Mouse (Mus musculus) heart, adult 2 months (tissue): ENCODE measurements around the gene Ciz1. TPM values are rescaled to one million over a fixed set of nuclear protein-coding genes. Genes with fewer than 3 reads are reported as not detected.
A peak's percentile ranks its signal among the peaks of the same experiment; 100 is the strongest.

Experiments used
- DNase-seq, 2 experiments: peaks; one replicate each; pipeline ENCODE4 v3.0.0; 2021
- H3K27ac ChIP-seq: fragments of 200-600 bp; 2 replicates; pipeline ENCODE4 v1.8.1; 2022
- H3K27me3 ChIP-seq: fragments of 200-500 bp; 2 replicates; pipeline ENCODE4 v1.6.1; 2012; ENCODE audit warnings: mild to moderate bottlenecking, low read length, inconsistent platforms, mixed read lengths; ENCODE audit not compliant: control insufficient read depth, insufficient read depth
- H3K36me3 ChIP-seq: fragments of 200-500 bp; 2 replicates; pipeline ENCODE4 v1.6.1; 2012; ENCODE audit warnings: low read length, inconsistent platforms; ENCODE audit not compliant: control insufficient read depth, insufficient read depth
- H3K4me1 ChIP-seq: fragments of 200-500 bp; 2 replicates; pipeline ENCODE4 v1.6.1; 2011; ENCODE audit warnings: low read length; ENCODE audit not compliant: control insufficient read depth, insufficient read depth
- H3K4me3 ChIP-seq: fragments of 200-600 bp; 2 replicates; pipeline ENCODE4 v1.8.1; 2022
- H3K79me2 ChIP-seq: fragments of 200-500 bp; replicated peaks from 2 replicates; pipeline ENCODE4 v1.6.1; 2012; ENCODE audit warnings: mild to moderate bottlenecking, inconsistent platforms, low read length, moderate library complexity, mixed read lengths; ENCODE audit not compliant: control insufficient read depth, insufficient read depth
- H3K9ac ChIP-seq: fragments of 200-500 bp; 2 replicates; pipeline ENCODE4 v1.6.1; 2012; ENCODE audit warnings: low read depth, mild to moderate bottlenecking, control low read depth, inconsistent platforms, low read length, mixed read lengths
- CTCF ChIP-seq: fragments of 200-600 bp; IDR thresholded peaks from 2 replicates; pipeline ENCODE4 v1.8.1; 2022; ENCODE audit warnings: antibody characterized with exemption, mild to moderate bottlenecking, moderate library complexity
- EP300 ChIP-seq: fragments of 200-500 bp; IDR thresholded peaks from 2 replicates; pipeline ENCODE4 v1.6.1; 2011; ENCODE audit warnings: low read depth, low read length, control low read depth; ENCODE audit not compliant: insufficient read depth
- POLR2A ChIP-seq: fragments of 200-500 bp; IDR thresholded peaks from 2 replicates; pipeline ENCODE4 v1.6.1; 2011; ENCODE audit warnings: mild to moderate bottlenecking, low read depth, low read length, control low read depth; ENCODE audit not compliant: insufficient read depth
- WGBS: fragments of 180-500 bp; shearing (Covaris S2); methylation state at CpG from one replicate; pipeline ENCODE4 v1.1.7; 2018; 5-methylcytosine and 5-hydroxymethylcytosine counted together
- intact Hi-C: fragments of 180-260 bp; cut with DNase I; formaldehyde crosslinking; loops from one replicate; pipeline ENCODE4 v1.15.1; 2025
- polyA plus RNA-seq: library from polyadenylated mRNA; depleted of rRNA; stranded (reverse); fragments of >200 nt; gene quantifications from 2 replicates; pipeline ENCODE4 v1.2.3, GENCODE M21; 2012
- total RNA-seq, 2 experiments: library from RNA; stranded (reverse); gene quantifications; 2 replicates each; pipeline ENCODE4 v1.2.3; 2021

Ciz1 gene
- total and polyA plus RNA-seq, 3 experiments: 26.7 to 128 (median 29.5) TPM

DNA sequence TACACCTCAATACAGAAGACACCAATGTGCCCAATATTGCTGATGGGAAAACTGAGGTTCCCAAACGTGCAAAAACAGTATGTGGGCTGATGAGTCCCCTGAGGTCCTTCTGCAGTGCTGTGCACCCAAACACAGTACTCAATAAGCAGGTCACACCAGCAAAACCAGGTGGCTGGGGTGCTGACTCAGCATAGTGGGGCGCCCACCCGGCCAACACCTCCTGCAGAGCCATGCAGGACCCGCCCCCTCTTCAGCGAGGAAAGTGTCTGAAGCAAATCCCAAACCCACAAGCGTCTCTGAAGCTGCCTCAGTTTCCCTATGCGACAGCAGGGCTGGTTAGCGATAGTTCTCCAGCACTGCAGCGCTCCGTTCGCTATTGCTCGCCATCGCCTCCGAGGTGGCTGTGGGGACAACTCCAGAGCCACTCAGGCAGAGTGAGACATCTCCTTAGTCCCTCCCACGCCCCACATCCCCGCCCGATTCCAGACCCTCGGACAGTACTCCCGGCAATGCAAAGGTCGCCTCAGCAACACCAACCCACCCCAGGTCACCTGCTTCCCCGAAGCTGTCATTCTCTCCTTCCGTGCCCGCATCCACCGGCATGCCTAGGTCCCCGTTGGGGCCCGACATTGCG, 29.1 kb downstream of the Ciz1 start:
- H3K9ac ChIP-seq: peak overlapping the region; percentile 82
- intact Hi-C loops: loop anchor here (1.0 to 2.0 kb wide), 2 partner anchors 14 to 18 kb away; partner anchors contain the start of gene Ptges2
- H3K4me3 ChIP-seq: peak overlapping the region; percentile 93
- H3K27me3 ChIP-seq: no peaks in the 10 kb centered on the region
- under 1% methylated on average over 27 of the region's 27 CpGs for whole genome bisulfite sequencing
- H3K36me3 ChIP-seq: no peaks in the 10 kb centered on the region
- no peak for DNase-seq
- H3K27ac ChIP-seq: peak overlapping the region; percentile 62
- TF ChIP-seq EP300 (0 out of 2 replicates have a peak, but pooled peaks have one; percentile 5), POLR2A (no peak)
- peaks cover 3% of the 10 kb centered on the region for H3K4me1 ChIP-seq
- H3K79me2 ChIP-seq: no peaks in the 10 kb centered on the region

GRCm38 (mm10) chr2:32381775-32382223, 29.7 kb downstream of the Ciz1 start, which contains the start of gene 1110008P14Rik:
Gene 1110008P14Rik (minus strand): TSS chr2:32381938.
- H3K27ac ChIP-seq: peak within 1 kb of the TSS; percentile 62
- H3K4me1 ChIP-seq: peaks cover 3% of the 10 kb centered on the region
- WGBS: under 1% methylated on average over 44 of the region's 47 CpGs

DNA sequence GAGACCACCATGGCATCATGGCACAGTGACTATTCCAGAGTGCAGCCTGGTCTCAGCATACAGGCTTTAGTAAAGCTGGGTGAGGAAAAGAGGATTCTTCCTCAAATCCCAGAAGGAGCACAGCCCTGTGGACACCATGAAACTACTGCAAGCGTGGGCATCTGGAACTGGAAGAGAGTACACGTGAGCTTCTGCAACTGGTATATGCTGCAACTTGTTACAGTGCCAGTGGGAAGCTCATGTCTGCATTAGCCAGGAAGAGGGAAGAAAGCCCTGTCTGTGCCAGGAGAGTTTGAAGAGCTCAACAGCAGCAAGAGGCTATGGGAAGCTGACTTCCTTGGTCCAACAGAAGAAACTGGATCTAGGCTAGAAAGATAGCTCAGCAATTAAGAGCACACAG, 30.6 kb downstream of the Ciz1 start:
- Histone ChIP-seq H3K9ac (no peak overlapping the region), H3K4me1 (peaks cover 3% of the 10 kb centered on the region), H3K27me3 (no peaks in the 10 kb centered on the region), H3K79me2 (no peaks in the 10 kb centered on the region), H3K36me3 (no peaks in the 10 kb centered on the region), H3K4me3 (no peak overlapping the region), H3K27ac (no peak overlapping the region)
- intact Hi-C loops: no loop called here
- no peak for DNase-seq
- 68% methylated on average over 2 of the region's 2 CpGs for WGBS
- TF ChIP-seq CTCF (no peak), POLR2A (no peak)

More at GRCm38 (mm10) chr2:32381775-32382223, 29.7 kb downstream of the Ciz1 start, which contains the start of gene 1110008P14Rik:
- Histone ChIP-seq H3K79me2 (no peaks in the 10 kb centered on the region), H3K9ac (peak within 1 kb of the TSS; percentile 82), H3K27me3 (no peaks in the 10 kb centered on the region), H3K36me3 (no peaks in the 10 kb centered on the region), H3K4me3 (peak within 1 kb of the TSS; percentile 93)
- intact Hi-C loops: loop anchor here (1.0 to 2.0 kb wide), 2 partner anchors 13 to 18 kb away; partner anchors contain the start of gene Ptges2
- peak; percentile 96 to 97 for DNase-seq
- TF ChIP-seq POLR2A (peak; percentile 73), CTCF (no peak), EP300 (0 out of 2 replicates have a peak, but pooled peaks have one; percentile 16)

DNA sequence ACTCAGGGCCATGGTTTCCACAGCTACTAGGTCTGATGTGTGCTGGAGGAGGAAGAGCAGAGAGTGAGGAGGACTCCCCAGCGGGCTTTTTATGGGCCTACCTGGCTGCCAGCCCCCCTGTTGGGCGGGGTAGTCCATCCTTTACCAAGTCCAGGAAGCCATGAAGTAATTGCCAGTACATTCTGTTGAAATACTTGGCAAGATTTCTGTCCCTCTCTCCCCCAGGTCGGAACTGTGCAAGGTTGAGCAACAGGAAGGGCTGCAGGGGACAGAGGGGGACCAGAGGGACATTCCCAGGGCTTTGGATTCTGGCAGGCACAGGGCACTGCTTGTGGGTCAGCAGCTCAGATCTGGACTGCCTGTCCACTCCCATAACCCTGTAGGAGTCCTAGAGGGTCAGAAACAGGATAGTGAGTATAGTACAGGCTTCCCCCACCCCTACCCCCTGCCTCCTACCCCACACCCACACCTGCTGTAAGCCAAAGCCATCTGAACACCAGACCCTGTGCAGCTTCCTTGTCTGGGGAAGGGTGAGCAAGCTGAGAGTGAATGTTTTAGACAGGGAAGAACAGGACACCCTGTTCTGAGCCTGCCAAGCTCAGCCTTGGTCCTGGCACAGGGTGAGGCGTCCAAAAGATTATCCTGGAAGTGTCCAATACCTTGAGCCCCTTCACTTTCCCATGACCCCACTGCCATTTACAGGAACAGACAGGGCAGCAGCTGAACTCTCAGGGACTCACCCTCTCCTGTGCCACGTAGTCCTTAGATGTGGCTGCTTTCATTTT, 35.8 kb downstream of the Ciz1 start, which contains the start of gene Lcn2:
TSS of gene Lcn2 (minus strand) at position 547 of the 785 bp plus-strand sequence.
- Histone ChIP-seq H3K36me3 (no peaks in the 10 kb centered on the region), H3K27me3 (no peaks in the 10 kb centered on the region), H3K4me3 (no peak within 1 kb of the TSS), H3K27ac (no peak within 1 kb of the TSS), H3K4me1 (no peaks in the 10 kb centered on the region), H3K79me2 (no peaks in the 10 kb centered on the region), H3K9ac (no peak within 1 kb of the TSS)
- intact Hi-C loops: no loop called here
- no peak for DNase-seq
- TF ChIP-seq POLR2A (no peak), EP300 (0 out of 2 replicates have a peak, but pooled peaks have one; percentile 4)
- 37% methylated on average over 5 of the region's 5 CpGs for WGBS

GRCm38 (mm10) chr2:32389157-32389556, 37.0 kb downstream of the Ciz1 start:
- Histone ChIP-seq H3K36me3 (no peaks in the 10 kb centered on the region), H3K27me3 (no peaks in the 10 kb centered on the region), H3K9ac (no peak overlapping the region), H3K27ac (no peak overlapping the region), H3K79me2 (no peaks in the 10 kb centered on the region), H3K4me1 (no peaks in the 10 kb centered on the region), H3K4me3 (no peak overlapping the region)
- intact Hi-C loops: no loop called here
- WGBS: 70% methylated on average over 2 of the region's 2 CpGs
- no peak for DNase-seq
- TF ChIP-seq EP300 (no peak), CTCF (no peak), POLR2A (no peak)
